Mouse (Mus musculus) liver, postnatal 0 days (tissue): ENCODE measurements at regions not wholly inside any gene's neighbourhood (a gene's known extent, or its start where the extent isn't known, plus 50 kb on each side); places are given as distances from the start of the nearest gene placed in this dataset.

Experiments used
- CTCF ChIP-seq: sonication (generic); IDR thresholded peaks from 2 replicates; pipeline ENCODE4 v1.5.1; 2016; ENCODE audit warnings: antibody characterized with exemption, low read depth
- EP300 ChIP-seq: IDR thresholded peaks from 2 replicates; pipeline ENCODE4 v1.6.1; 2016; ENCODE audit warnings: antibody characterized with exemption, low read depth, mild to moderate bottlenecking

DNA sequence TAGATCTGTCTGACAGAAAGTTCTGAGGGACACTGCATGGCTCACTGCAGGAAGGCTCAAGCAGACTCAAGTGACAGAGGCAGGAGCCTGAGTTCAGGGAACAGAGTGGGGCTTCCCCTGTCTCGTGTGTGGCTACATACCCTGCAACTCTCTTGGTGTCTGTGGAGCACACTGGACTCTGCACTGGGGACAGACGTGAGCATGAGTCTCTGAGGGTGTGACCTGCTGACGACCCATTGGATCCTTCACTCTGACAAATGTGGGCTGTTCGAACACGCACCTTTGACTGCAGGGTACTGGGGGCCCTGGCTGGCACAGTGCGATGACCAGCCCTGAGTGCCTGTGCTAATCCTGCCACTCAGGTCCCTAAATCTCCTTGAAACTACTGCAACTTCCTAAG lies 215.8 kb upstream of the Shh start:
- TF ChIP-seq CTCF (no peak), EP300 (no peak)
